Mouse (Mus musculus) kidney, adult 2 months (tissue): ENCODE results near the gene Ybx1. TPM values are rescaled to one million over a fixed set of nuclear protein-coding genes. Genes with fewer than 3 reads are reported as not detected.

ENCODE experiments used
- DNase-seq: peaks from one replicate; pipeline ENCODE4 v3.0.0; 2021
- H3K27ac ChIP-seq: fragments of 200-500 bp; 2 replicates; pipeline ENCODE4 v1.5.1; 2012; ENCODE audit warnings: low read depth, low read length, control low read depth, inconsistent platforms; ENCODE audit not compliant: insufficient read depth
- H3K27me3 ChIP-seq: fragments of 200-500 bp; replicated peaks from 2 replicates; pipeline ENCODE4 v1.6.1; 2012; ENCODE audit warnings: mild to moderate bottlenecking, moderate library complexity, low read length, inconsistent platforms; ENCODE audit not compliant: control insufficient read depth, insufficient read depth
- H3K36me3 ChIP-seq: fragments of 200-500 bp; 2 replicates; pipeline ENCODE4 v1.6.1; 2012; ENCODE audit warnings: mild to moderate bottlenecking, moderate library complexity, low read length, inconsistent platforms; ENCODE audit not compliant: control insufficient read depth, insufficient read depth
- H3K4me1 ChIP-seq: fragments of 200-500 bp; 2 replicates; pipeline ENCODE4 v1.6.1; 2011; ENCODE audit warnings: low read length; ENCODE audit not compliant: control insufficient read depth, insufficient read depth
- H3K4me3 ChIP-seq: fragments of 200-500 bp; 2 replicates; pipeline ENCODE4 v1.5.1; 2011; ENCODE audit warnings: mild to moderate bottlenecking, low read depth, low read length, control low read depth; ENCODE audit not compliant: insufficient read depth
- CTCF ChIP-seq: fragments of 200-500 bp; conservative IDR thresholded peaks from 2 replicates; pipeline ENCODE4 v1.5.1; 2011; ENCODE audit warnings: low read depth, mild to moderate bottlenecking, control low read depth, low read length, moderate library complexity, mixed read lengths; ENCODE audit not compliant: insufficient read depth, insufficient read length
- POLR2A ChIP-seq: fragments of 200-500 bp; IDR thresholded peaks from one replicate; pipeline ENCODE4 v1.6.1; 2011; ENCODE audit warnings: low read depth, low read length, control low read depth
- WGBS: fragments of 180-500 bp; shearing (Covaris S2); methylation state at CpG from one replicate; pipeline ENCODE4 v1.1.7; 2018; 5-methylcytosine and 5-hydroxymethylcytosine counted together
- polyA plus RNA-seq: library from polyadenylated mRNA; depleted of rRNA; stranded (reverse); fragments of >200 nt; gene quantifications from 2 replicates; pipeline ENCODE4 v1.2.3, GENCODE M21; 2012; rRNA removed

Gene Ybx1
- polyA plus RNA-seq, 1 experiment: 242 TPM

GRCm38 (mm10) chr4:119234348-119234747 is 60.1 kb downstream of the Ybx1 start:
- H3K4me3 ChIP-seq: no peak overlapping the region
- H3K27ac ChIP-seq: no peak overlapping the region
- peaks cover 3% of the 10 kb centered on the region; the same call in 1 of the 2 replicates for H3K4me1 ChIP-seq
- H3K36me3 ChIP-seq: no peaks in the 10 kb centered on the region
- DNase-seq: no peak
- 80% methylated on average over 3 of the region's 3 CpGs for WGBS
- TF ChIP-seq CTCF: no peak
- TF ChIP-seq POLR2A: no peak
- no peaks in the 10 kb centered on the region for H3K27me3 ChIP-seq

DNA sequence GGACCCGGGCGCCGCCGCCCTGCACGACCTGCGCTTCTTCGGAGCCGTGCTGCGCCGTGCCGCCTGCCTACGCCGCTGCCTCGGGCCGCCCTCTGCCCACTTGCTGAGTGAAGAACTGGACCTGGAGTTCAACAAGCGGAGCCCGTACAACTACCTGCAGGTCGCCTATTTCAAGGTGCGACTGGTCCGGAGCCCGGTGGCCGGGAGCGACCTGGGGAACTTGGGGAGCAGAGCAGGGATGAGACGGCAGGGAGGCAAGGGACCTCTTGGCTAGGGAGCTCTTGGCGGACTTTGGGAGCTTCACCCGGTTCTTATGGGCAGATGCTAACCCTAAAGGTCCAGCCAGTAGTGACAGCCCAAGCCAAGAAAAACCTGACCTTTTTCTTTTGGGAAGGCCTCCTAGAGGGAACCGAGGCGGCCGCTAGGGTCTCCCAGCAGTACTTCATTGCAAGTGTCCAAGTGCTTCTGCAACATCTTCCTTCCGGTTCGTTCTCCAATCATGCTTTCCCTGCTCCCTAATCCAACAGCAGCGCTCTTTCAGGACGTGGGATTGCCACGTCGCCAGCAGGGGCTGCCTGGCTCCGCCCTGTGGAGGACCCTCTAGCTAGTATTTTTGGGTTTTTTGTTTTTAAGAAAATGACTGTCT is 61.0 kb downstream of the Ybx1 start:
- Histone ChIP-seq H3K27ac (no peak overlapping the region), H3K4me3 (peak overlapping the region; percentile 90), H3K27me3 (no peaks in the 10 kb centered on the region), H3K36me3 (no peaks in the 10 kb centered on the region), H3K4me1 (no peaks in the 10 kb centered on the region; the same call in 1 of the 2 replicates)
- peak; percentile 53 for DNase-seq
- TF ChIP-seq POLR2A: no peak
- TF ChIP-seq CTCF: 0 out of 2 replicates have a peak, but pooled peaks have one; percentile 11
- 1% methylated on average over 36 of the region's 36 CpGs for WGBS

DNA sequence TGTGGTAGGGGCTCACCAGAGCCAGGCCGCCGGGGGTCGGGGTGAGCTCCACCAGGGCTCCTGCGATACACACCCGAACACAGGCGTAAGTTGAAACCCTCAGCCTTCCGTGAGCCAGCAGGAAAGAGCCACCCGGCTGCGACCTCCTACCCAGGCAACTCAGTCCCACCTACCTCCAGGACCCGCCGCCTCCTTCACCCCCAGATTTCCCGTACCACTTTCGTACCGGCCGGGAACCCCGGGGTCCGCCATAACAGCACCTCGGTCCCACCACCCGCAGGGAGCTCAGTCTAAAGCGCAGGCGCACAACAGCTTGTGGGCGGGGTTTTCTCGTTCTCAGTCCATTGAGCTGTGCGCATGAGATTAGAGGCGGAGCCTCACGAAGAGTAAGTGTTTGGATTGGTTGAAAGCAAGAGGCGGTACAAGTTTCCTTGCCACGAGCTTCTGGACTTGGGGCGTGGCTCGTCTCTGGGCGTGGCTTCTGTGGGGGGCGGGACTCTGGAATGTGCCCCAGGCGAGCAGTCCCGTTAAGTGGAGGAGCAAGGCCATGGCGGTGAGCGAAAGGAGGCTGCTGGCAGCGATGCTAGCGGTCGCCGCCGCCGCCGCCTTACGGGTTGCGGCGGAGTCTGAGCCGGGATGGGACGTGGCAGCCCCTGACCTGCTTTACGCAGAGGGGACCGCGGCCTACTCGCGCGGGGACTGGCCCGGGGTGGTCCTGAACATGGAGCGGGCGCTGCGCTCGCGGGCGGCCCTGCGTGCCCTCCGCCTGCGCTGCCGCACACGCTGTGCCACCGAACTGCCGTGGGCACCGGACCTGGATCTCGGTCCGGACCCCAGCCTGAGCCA is 61.8 kb downstream of the Ybx1 start, which contains the start of the genes AU022252 and P3h1:
TSS of gene AU022252 (minus strand) at position 303 of the 846 bp plus-strand sequence.
TSS of gene P3h1 (plus strand) at position 506 of the 846 bp plus-strand sequence.
- WGBS: under 1% methylated on average over 71 of the region's 71 CpGs
- H3K36me3 ChIP-seq: no peaks in the 10 kb centered on the region; the same call in 1 of the 2 replicates
- H3K4me1 ChIP-seq: no peaks in the 10 kb centered on the region; the same call in 1 of the 2 replicates
- H3K27ac ChIP-seq: peak within 1 kb of the TSS; percentile 55; the same call in 1 of the 2 replicates
- TF ChIP-seq CTCF: no peak
- TF ChIP-seq POLR2A: peak; percentile 61
- no peaks in the 10 kb centered on the region for H3K27me3 ChIP-seq
- DNase-seq: peak; percentile 100
- H3K4me3 ChIP-seq: peak within 1 kb of the TSS; percentile 98

Other genes with a start within 250 kb of the Ybx1 start
- 78.4 and 89.6 TPM in 2 replicates for gene Slc2a1, start 185.9 kb downstream of the Ybx1 start, polyA plus RNA-seq
- gene Zfp691, start 120.4 kb downstream of the Ybx1 start, polyA plus RNA-seq: 16.6 and 19.3 TPM in 2 replicates
- gene Ermap, start 104.6 kb downstream of the Ybx1 start, polyA plus RNA-seq: 0.04 and 0.08 TPM in 2 replicates
- 29.2 and 35.4 TPM in 2 replicates for gene Svbp, start 99.3 kb downstream of the Ybx1 start, polyA plus RNA-seq
- gene Tmem269, start 76.4 kb downstream of the Ybx1 start, polyA plus RNA-seq: 0.13 and 0.29 TPM in 2 replicates
- 9.9 and 11.8 TPM in 2 replicates for gene AU022252, start 61.9 kb downstream of the Ybx1 start, polyA plus RNA-seq
- 16.0 and 18.0 TPM in 2 replicates for gene P3h1, start 61.7 kb downstream of the Ybx1 start, polyA plus RNA-seq
- 83.6 and 95.0 TPM in 2 replicates for gene Cldn19, start 39.2 kb downstream of the Ybx1 start, polyA plus RNA-seq
- 7.1 and 11.2 TPM in 2 replicates for gene Ppih, start 25.9 kb upstream of the Ybx1 start, polyA plus RNA-seq
- gene Ccdc30, start 120.9 kb upstream of the Ybx1 start, polyA plus RNA-seq: 2.0 and 2.9 TPM in 2 replicates
- gene Ppcs, start 127.8 kb upstream of the Ybx1 start, polyA plus RNA-seq: 27.8 and 28.5 TPM in 2 replicates
- gene Zmynd12, start 128.2 kb upstream of the Ybx1 start, polyA plus RNA-seq: 1.9 and 3.5 TPM in 2 replicates
- gene Rimkla, start 198.0 kb upstream of the Ybx1 start, polyA plus RNA-seq: 0.52 and 0.58 TPM in 2 replicates
- 16.5 and 19.1 TPM in 2 replicates for gene Foxj3, start 242.4 kb upstream of the Ybx1 start, polyA plus RNA-seq
- 7.6 and 12.0 TPM in 2 replicates for gene Frg2f1, start 244.9 kb upstream of the Ybx1 start, polyA plus RNA-seq